Mouse (Mus musculus) C2C12 (cell line): ENCODE data around the gene Tspan32. TPM values are rescaled to one million over a fixed set of nuclear protein-coding genes. Genes with fewer than 3 reads are reported as not detected.

Experiments
- H3K27me3 ChIP-seq: one replicate; pipeline ENCODE4 v1.6.1; 2011; ENCODE audit not compliant: control insufficient read depth, insufficient read depth, insufficient read length
- H3K36me3 ChIP-seq: one replicate; pipeline ENCODE4 v1.6.1; 2011; ENCODE audit not compliant: control insufficient read depth, insufficient read depth
- H3K4me3 ChIP-seq: one replicate; pipeline ENCODE4 v1.5.1; 2011; ENCODE audit warnings: mild to moderate bottlenecking, control low read depth; ENCODE audit not compliant: poor library complexity, insufficient read depth, severe bottlenecking
- H3K79me2 ChIP-seq: one replicate; pipeline ENCODE4 v1.6.1; 2011; ENCODE audit not compliant: control insufficient read depth, insufficient read depth
- H3K79me3 ChIP-seq: one replicate; pipeline ENCODE4 v1.6.1; 2011; ENCODE audit warnings: low read depth, control low read depth
- H3ac ChIP-seq: one replicate; pipeline ENCODE3; 2011; ENCODE audit warnings: low read depth; ENCODE audit not compliant: control insufficient read depth, insufficient read length
- CEBPB ChIP-seq: IDR thresholded peaks from one replicate; pipeline ENCODE4 v1.6.1; 2011; ENCODE audit warnings: low read depth, mild to moderate bottlenecking, control low read depth, moderate library complexity
- CTCF ChIP-seq: IDR thresholded peaks from one replicate; pipeline ENCODE4 v1.5.1; 2011; ENCODE audit not compliant: control insufficient read depth, insufficient read depth, insufficient read length
- FOSL1 ChIP-seq: IDR thresholded peaks from one replicate; pipeline ENCODE4 v1.8.0; 2011; ENCODE audit warnings: mild to moderate bottlenecking, low read length; ENCODE audit not compliant: poor library complexity, insufficient read depth, severe bottlenecking
- MAX ChIP-seq: IDR thresholded peaks from one replicate; pipeline ENCODE4 v1.6.1; 2011; ENCODE audit warnings: mild to moderate bottlenecking, control low read depth
- MYOD1 ChIP-seq: IDR thresholded peaks from one replicate; pipeline ENCODE4 v1.6.1; 2011; ENCODE audit warnings: low read depth; ENCODE audit not compliant: control insufficient read depth, insufficient read length
- MYOG ChIP-seq: IDR thresholded peaks from one replicate; pipeline ENCODE4 v1.6.1; 2011; ENCODE audit not compliant: control insufficient read depth, insufficient read length; ENCODE audit errors: extremely low read depth
- USF1 ChIP-seq: IDR thresholded peaks from one replicate; pipeline ENCODE4 v1.6.1; 2011; ENCODE audit warnings: low read depth, mild to moderate bottlenecking, control low read depth, moderate library complexity
- polyA plus RNA-seq: library from polyadenylated mRNA; unstranded; fragments of >200 nt; fragmentation: generic; extraction: Trizol; gene quantifications from one replicate; pipeline ENCODE4 v1.2.1, GENCODE M21; 2012; ENCODE audit warnings: missing spikeins

The Tspan32 gene
- polyA plus RNA-seq, 1 experiment: 1.9 TPM

GRCm38 (mm10) chr7:143015755-143016423 is 11.0 kb downstream of the Tspan32 start:
- Histone ChIP-seq H3K4me3 (no peak overlapping the region), H3K27me3 (no peaks in the 10 kb centered on the region), H3K36me3 (no peaks in the 10 kb centered on the region), H3K79me3 (no peaks in the 10 kb centered on the region), H3ac (no peak overlapping the region), H3K79me2 (no peaks in the 10 kb centered on the region)
- no peak for TF ChIP-seq CEBPB
- TF ChIP-seq CTCF: no peak
- no peak for TF ChIP-seq FOSL1
- no peak for TF ChIP-seq MAX
- TF ChIP-seq MYOG: no peak
- no peak for TF ChIP-seq USF1
- TF ChIP-seq MYOD1: no peak

DNA sequence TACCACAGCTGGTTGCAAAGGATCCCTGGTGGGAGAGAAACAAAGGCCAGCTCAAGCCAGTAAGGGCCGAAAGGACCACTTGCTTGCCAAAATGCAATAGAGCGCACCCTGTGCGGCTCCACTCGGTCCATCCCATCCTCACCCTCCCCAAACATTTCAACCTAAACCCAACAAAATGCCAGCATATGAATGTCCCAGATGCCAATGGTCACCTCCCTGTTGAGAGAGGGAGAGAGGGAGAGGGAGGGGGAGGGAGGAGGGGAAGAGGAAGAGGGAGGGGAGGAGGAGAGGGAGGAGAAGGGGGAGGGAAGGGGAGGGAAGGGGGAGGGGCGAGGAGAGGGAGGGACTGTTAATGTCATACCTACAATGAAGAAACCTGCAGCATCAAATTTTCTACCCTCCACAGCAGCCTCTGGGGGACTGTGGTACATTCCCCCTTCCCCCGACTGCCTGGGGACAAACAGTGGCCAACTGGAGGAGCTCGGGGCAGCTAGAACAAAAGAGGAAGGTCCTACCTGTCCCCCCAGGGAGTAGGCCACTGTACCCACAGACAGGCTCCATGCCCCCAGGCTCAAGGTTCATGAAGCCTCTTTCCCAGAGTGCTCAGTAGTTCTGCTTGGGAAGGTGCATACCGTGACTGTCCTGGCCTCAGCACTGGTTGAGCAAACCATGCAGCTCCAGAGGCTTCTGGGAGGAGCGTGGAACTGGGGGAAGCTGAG is 11.7 kb downstream of the Tspan32 start:
- H3ac ChIP-seq: no peak overlapping the region
- H3K4me3 ChIP-seq: no peak overlapping the region
- TF ChIP-seq MYOG (no peak), FOSL1 (no peak), CTCF (no peak), CEBPB (no peak), MYOD1 (no peak), USF1 (no peak), MAX (no peak)
- no peaks in the 10 kb centered on the region for H3K36me3 ChIP-seq
- H3K27me3 ChIP-seq: no peaks in the 10 kb centered on the region
- no peaks in the 10 kb centered on the region for H3K79me2 ChIP-seq
- no peaks in the 10 kb centered on the region for H3K79me3 ChIP-seq

DNA sequence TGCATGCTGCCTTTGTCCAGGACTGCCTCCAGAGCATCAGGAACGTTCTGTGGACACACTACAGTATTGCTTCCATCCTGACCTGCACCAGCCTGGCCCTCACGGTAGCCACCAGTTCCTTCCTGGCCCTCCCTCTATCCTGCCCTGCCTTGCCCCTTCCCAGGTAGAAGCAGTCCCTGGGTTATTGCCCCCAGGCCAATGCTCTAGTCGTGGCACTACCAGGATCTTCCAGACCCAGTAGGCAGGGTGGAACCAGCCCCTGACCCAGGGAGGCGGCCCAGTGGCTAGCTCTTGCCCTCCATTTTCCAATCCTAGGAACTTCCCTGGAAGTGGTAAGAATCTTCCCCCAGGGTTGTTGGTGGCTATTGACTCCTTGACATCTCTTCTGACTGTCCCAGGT is 12.3 kb downstream of the Tspan32 start:
- Histone ChIP-seq H3K79me3 (no peaks in the 10 kb centered on the region), H3K4me3 (no peak overlapping the region), H3K36me3 (no peaks in the 10 kb centered on the region), H3K27me3 (no peaks in the 10 kb centered on the region), H3ac (no peak overlapping the region), H3K79me2 (no peaks in the 10 kb centered on the region)
- TF ChIP-seq CTCF (no peak), CEBPB (no peak), MAX (no peak), FOSL1 (no peak), MYOG (no peak), USF1 (no peak), MYOD1 (no peak)

- TF ChIP-seq CTCF (no peak), MYOG (no peak), FOSL1 (no peak), CEBPB (no peak), USF1 (no peak), MYOD1 (no peak), MAX (no peak)
- Histone ChIP-seq H3K27me3 (no peaks in the 10 kb centered on the region), H3K79me3 (no peaks in the 10 kb centered on the region), H3K4me3 (no peak overlapping the region), H3K36me3 (no peaks in the 10 kb centered on the region), H3ac (no peak overlapping the region), H3K79me2 (no peaks in the 10 kb centered on the region)
These were observed 15.2 kb downstream of the Tspan32 start for GRCm38 (mm10) chr7:143020040-143020439.

DNA sequence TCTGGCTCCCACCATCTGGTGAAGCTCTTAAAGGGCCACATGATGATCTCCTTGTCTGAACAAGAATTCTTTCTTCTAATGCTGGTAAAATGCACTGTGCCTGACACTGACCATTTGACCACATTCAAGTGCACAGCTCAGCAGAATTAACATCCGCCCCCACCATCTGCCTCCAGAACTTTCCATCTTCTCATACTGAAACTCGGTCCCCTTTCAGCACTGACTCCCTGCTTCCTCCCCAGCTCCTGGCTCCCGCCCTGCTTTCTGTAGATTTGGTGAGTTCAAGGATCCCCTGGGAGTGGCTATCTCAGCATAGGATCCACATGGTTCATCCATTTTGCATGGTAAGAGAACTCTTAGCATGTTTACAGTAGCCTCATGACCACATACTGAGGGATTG is 15.9 kb downstream of the Tspan32 start:
- no peak for TF ChIP-seq FOSL1
- TF ChIP-seq USF1: no peak
- TF ChIP-seq CEBPB: no peak
- no peak for TF ChIP-seq MYOD1
- no peak for TF ChIP-seq MYOG
- no peaks in the 10 kb centered on the region for H3K27me3 ChIP-seq
- no peaks in the 10 kb centered on the region for H3K36me3 ChIP-seq
- H3K79me3 ChIP-seq: no peaks in the 10 kb centered on the region
- H3ac ChIP-seq: no peak overlapping the region
- no peaks in the 10 kb centered on the region for H3K79me2 ChIP-seq
- no peak overlapping the region for H3K4me3 ChIP-seq
